Mouse (Mus musculus): ENCODE measurements around the gene Gm49403. TPM values are rescaled to one million over a fixed set of nuclear protein-coding genes. Genes with fewer than 3 reads are reported as not detected.
"Not testable (repeated sequence)": the region's sequence is repeated elsewhere in the genome, so short reads cannot be mapped to it uniquely, and the experiment has no call there.

Gene Gm49403
- polyA plus RNA-seq, 1 experiment, result not detected

- Histone ChIP-seq H3K4me1 (ENCODE audit: control insufficient read depth, insufficient read depth, insufficient read length) (no peaks in the 10 kb centered on the region), H3K27ac (ENCODE audit: insufficient read depth, low read length) (no peak overlapping the region), H3K4me3 (ENCODE audit: extremely low read depth, insufficient read depth, insufficient read length) (no peak overlapping the region), H3K27me3 (ENCODE audit: control insufficient read depth, insufficient read depth, low read length) (no peaks in the 10 kb centered on the region), H3K36me3 (ENCODE audit: control insufficient read depth, insufficient read depth, low read length) (peaks cover 4% of the 10 kb centered on the region; the same call in 1 of the 2 replicates)
- TF ChIP-seq POLR2A (IDR thresholded peaks at IDR 0.05; ENCODE audit: low read depth, low read length), result no peak
- no peak for TF ChIP-seq CTCF (IDR thresholded peaks at IDR 0.05; ENCODE audit: extremely low read depth, insufficient read depth, insufficient read length, insufficient replicate concordance)
- DNase-seq (ENCODE audit: low read depth in 1 of 2, low spot score in 2 of 2), result no peak
- 81% methylated on average over 10 of the region's 10 CpGs for WGBS
Measured at GRCm38 (mm10) chr19:8852236-8852928, 31.3 kb upstream of the Gm49403 start.

GRCm38 (mm10) chr19:8853117-8853516 is 30.6 kb upstream of the Gm49403 start:
- 87% methylated on average over 3 of the region's 3 CpGs for WGBS
- H3K27me3 ChIP-seq (ENCODE audit: control insufficient read depth, insufficient read depth, low read length), result no peaks in the 10 kb centered on the region
- DNase-seq (ENCODE audit: low read depth in 1 of 2, low spot score in 2 of 2), result no peak
- H3K4me3 ChIP-seq (ENCODE audit: extremely low read depth, insufficient read depth, insufficient read length), result no peak overlapping the region
- no peak for TF ChIP-seq CTCF (IDR thresholded peaks at IDR 0.05; ENCODE audit: extremely low read depth, insufficient read depth, insufficient read length, insufficient replicate concordance)
- no peak for TF ChIP-seq POLR2A (IDR thresholded peaks at IDR 0.05; ENCODE audit: low read depth, low read length)
- H3K27ac ChIP-seq (ENCODE audit: insufficient read depth, low read length), result no peak overlapping the region
- peaks cover 1% of the 10 kb centered on the region; the same call in 1 of the 2 replicates for H3K36me3 ChIP-seq (ENCODE audit: control insufficient read depth, insufficient read depth, low read length)
- no peaks in the 10 kb centered on the region for H3K4me1 ChIP-seq (ENCODE audit: control insufficient read depth, insufficient read depth, insufficient read length)

- H3K4me3 ChIP-seq (ENCODE audit: extremely low read depth, insufficient read depth, insufficient read length), result no peak overlapping the region
- 40% methylated on average over 4 of the region's 4 CpGs for WGBS
- TF ChIP-seq CTCF (IDR thresholded peaks at IDR 0.05; ENCODE audit: extremely low read depth, insufficient read depth, insufficient read length, insufficient replicate concordance) (peak; percentile 43; the same call in 1 of the 2 replicates), POLR2A (IDR thresholded peaks at IDR 0.05; ENCODE audit: low read depth, low read length) (no peak)
- DNase-seq (ENCODE audit: low read depth in 1 of 2, low spot score in 2 of 2), result peak in 1 of 2 experiments; percentile 37
- H3K27me3 ChIP-seq (ENCODE audit: control insufficient read depth, insufficient read depth, low read length), result no peaks in the 10 kb centered on the region
- H3K4me1 ChIP-seq (ENCODE audit: control insufficient read depth, insufficient read depth, insufficient read length), result no peaks in the 10 kb centered on the region
- no peaks in the 10 kb centered on the region for H3K36me3 ChIP-seq (ENCODE audit: control insufficient read depth, insufficient read depth, low read length)
- H3K27ac ChIP-seq (ENCODE audit: insufficient read depth, low read length), result no peak overlapping the region
Measured at GRCm38 (mm10) chr19:8857689-8858088, 26.0 kb upstream of the Gm49403 start.

GRCm38 (mm10) chr19:8859018-8859417 is 24.7 kb upstream of the Gm49403 start:
- H3K4me1 ChIP-seq (ENCODE audit: control insufficient read depth, insufficient read depth, insufficient read length), result no peaks in the 10 kb centered on the region
- DNase-seq (ENCODE audit: low read depth in 1 of 2, low spot score in 2 of 2), result peak in 1 of 2 experiments; percentile 54
- H3K36me3 ChIP-seq (ENCODE audit: control insufficient read depth, insufficient read depth, low read length), result no peaks in the 10 kb centered on the region
- no peak overlapping the region for H3K4me3 ChIP-seq (ENCODE audit: extremely low read depth, insufficient read depth, insufficient read length)
- TF ChIP-seq CTCF (IDR thresholded peaks at IDR 0.05; ENCODE audit: extremely low read depth, insufficient read depth, insufficient read length, insufficient replicate concordance) (0 out of 2 replicates have a peak, but pooled peaks have one; percentile 6), POLR2A (IDR thresholded peaks at IDR 0.05; ENCODE audit: low read depth, low read length) (no peak)
- WGBS, result 27% methylated on average over 1 of the region's 1 CpGs
- no peaks in the 10 kb centered on the region for H3K27me3 ChIP-seq (ENCODE audit: control insufficient read depth, insufficient read depth, low read length)
- H3K27ac ChIP-seq (ENCODE audit: insufficient read depth, low read length), result no peak overlapping the region

- TF ChIP-seq CTCF (IDR thresholded peaks at IDR 0.05; ENCODE audit: extremely low read depth, insufficient read depth, insufficient read length, insufficient replicate concordance) (no peak), POLR2A (IDR thresholded peaks at IDR 0.05; ENCODE audit: low read depth, low read length) (no peak)
- 85% methylated on average over 6 of the region's 6 CpGs for WGBS
- Histone ChIP-seq H3K27ac (ENCODE audit: insufficient read depth, low read length) (no peak overlapping the region), H3K36me3 (ENCODE audit: control insufficient read depth, insufficient read depth, low read length) (no peaks in the 10 kb centered on the region), H3K27me3 (ENCODE audit: control insufficient read depth, insufficient read depth, low read length) (no peaks in the 10 kb centered on the region), H3K4me1 (ENCODE audit: control insufficient read depth, insufficient read depth, insufficient read length) (no peaks in the 10 kb centered on the region), H3K4me3 (ENCODE audit: extremely low read depth, insufficient read depth, insufficient read length) (no peak overlapping the region)
- no peak for DNase-seq (ENCODE audit: low read depth in 1 of 2, low spot score in 2 of 2)
Measured at GRCm38 (mm10) chr19:8864265-8864664, 19.5 kb upstream of the Gm49403 start.

- not testable (repeated sequence) for H3K27me3 ChIP-seq (ENCODE audit: control insufficient read depth, insufficient read depth, low read length); H3K4me3 ChIP-seq (ENCODE audit: extremely low read depth, insufficient read depth, insufficient read length); DNase-seq (ENCODE audit: low read depth in 1 of 2, low spot score in 2 of 2); H3K27ac ChIP-seq (ENCODE audit: insufficient read depth, low read length); H3K4me1 ChIP-seq (ENCODE audit: control insufficient read depth, insufficient read depth, insufficient read length)
- 67% methylated on average over 3 of the region's 3 CpGs for whole genome bisulfite sequencing
- peaks cover 15% of the 10 kb centered on the region for H3K36me3 ChIP-seq (ENCODE audit: control insufficient read depth, insufficient read depth, low read length)
Measured at GRCm38 (mm10) chr19:8870381-8870780, 13.3 kb upstream of the Gm49403 start.

GRCm38 (mm10) chr19:8870838-8871237 is 12.9 kb upstream of the Gm49403 start:
- DNase-seq (ENCODE audit: low read depth in 1 of 2, low spot score in 2 of 2), result no peak
- WGBS, result 21% methylated on average over 9 of the region's 9 CpGs
- H3K4me1 ChIP-seq (ENCODE audit: control insufficient read depth, insufficient read depth, insufficient read length), result peaks cover 3% of the 10 kb centered on the region; the same call in 1 of the 2 replicates

More at GRCm38 (mm10) chr19:8870838-8871237, 12.9 kb upstream of the Gm49403 start:
- Histone ChIP-seq H3K36me3 (ENCODE audit: control insufficient read depth, insufficient read depth, low read length) (peaks cover 17% of the 10 kb centered on the region), H3K4me3 (ENCODE audit: extremely low read depth, insufficient read depth, insufficient read length) (peak overlapping the region; percentile 78), H3K27ac (ENCODE audit: insufficient read depth, low read length) (peak overlapping the region; percentile 55), H3K27me3 (ENCODE audit: control insufficient read depth, insufficient read depth, low read length) (no peaks in the 10 kb centered on the region)
- TF ChIP-seq CTCF (IDR thresholded peaks at IDR 0.05; ENCODE audit: extremely low read depth, insufficient read depth, insufficient read length, insufficient replicate concordance) (no peak), POLR2A (IDR thresholded peaks at IDR 0.05; ENCODE audit: low read depth, low read length) (no peak)
